Mouse (Mus musculus) left cerebral cortex, adult 11 months (tissue): ENCODE data around the gene Tlcd1.
"Not testable (repeated sequence)": the region's sequence is repeated elsewhere in the genome, so short reads cannot be mapped to it uniquely, and the experiment has no call there.

Experiments used
- DNase-seq: peaks from one replicate; pipeline ENCODE4 v3.0.0; 2022; ENCODE audit warnings: low spot score

The Tlcd1 gene

GRCm38 (mm10) chr11:78176402-78176862 lies at the start of gene Tlcd1, which contains the start of gene Nek8:
Gene Tlcd1 (plus strand): TSS chr11:78176711.
Gene Nek8 (minus strand): TSS chr11:78176675.
- DNase-seq: peak; percentile 72

GRCm38 (mm10) chr11:78126739-78127138 lies 49.8 kb upstream of the Tlcd1 start:
- DNase-seq: no peak

GRCm38 (mm10) chr11:78129458-78129857 lies 47.1 kb upstream of the Tlcd1 start:
- DNase-seq: no peak

- DNase-seq: no peak
Measured at GRCm38 (mm10) chr11:78133915-78134314, 42.6 kb upstream of the Tlcd1 start.

GRCm38 (mm10) chr11:78134344-78134743 lies 42.2 kb upstream of the Tlcd1 start:
- no peak for DNase-seq

DNA sequence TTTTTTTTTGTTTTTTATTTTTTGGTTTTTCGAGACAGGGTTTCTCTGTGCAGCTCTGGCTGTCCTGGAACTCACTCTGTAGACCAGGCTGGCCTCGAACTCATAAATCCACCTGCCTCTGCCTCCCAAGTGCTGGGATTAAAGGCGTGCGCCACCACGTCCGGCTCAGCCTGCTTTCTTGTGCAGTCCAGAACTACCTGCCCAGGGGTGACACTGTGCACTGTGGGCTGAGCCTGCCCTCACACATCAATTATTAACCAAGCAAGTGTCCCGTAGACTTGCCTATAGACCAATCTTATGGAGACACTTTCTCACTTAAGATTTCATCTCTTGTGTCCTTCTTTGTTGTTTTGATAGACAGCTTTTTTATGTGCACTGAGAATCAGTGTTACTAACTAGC lies 41.2 kb upstream of the Tlcd1 start:
- not testable (repeated sequence) for DNase-seq

GRCm38 (mm10) chr11:78136132-78136531 lies 40.4 kb upstream of the Tlcd1 start:
- DNase-seq: no peak

- DNase-seq: no peak
Measured at GRCm38 (mm10) chr11:78137584-78137983, 38.9 kb upstream of the Tlcd1 start.

DNA sequence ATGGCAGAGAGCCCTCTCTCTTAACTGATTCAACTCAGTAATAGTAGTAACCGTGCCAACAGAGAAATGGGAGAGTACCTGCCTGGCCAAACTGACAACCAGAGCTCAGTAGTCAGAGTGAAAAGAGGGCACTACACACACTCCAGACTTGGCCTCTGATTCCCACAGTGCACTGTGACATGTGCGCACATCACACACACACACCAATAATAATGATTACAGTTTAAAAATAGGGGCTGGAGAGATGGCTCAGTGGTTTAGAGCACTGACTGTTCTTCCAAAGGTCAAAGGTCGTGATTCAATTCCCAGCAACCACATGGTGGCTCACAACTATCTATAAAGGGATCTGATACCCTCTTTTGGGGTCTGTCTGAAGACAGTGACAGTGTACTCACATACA lies 38.5 kb upstream of the Tlcd1 start:
- no peak for DNase-seq

DNA sequence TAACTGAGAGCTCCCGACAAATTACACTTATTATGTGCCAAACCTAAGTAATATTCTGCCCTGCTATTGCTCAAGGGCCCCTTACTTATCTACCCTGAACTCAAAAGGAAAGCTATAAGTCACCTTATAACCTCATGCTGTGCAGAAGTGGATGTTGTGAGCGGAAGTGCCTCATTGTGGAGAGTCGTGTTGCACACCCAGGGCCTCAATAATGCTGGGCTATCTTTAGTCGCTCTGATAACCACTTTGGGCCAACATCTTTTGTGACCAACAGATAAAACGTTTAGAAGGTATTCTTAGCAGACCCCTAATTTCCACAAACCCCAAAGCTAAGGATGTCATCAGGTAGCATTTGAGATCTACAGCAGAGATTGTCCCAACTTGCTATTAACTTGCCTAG lies 35.8 kb upstream of the Tlcd1 start:
- DNase-seq: no peak

GRCm38 (mm10) chr11:78143520-78143919 lies 33.0 kb upstream of the Tlcd1 start:
- no peak for DNase-seq

DNA sequence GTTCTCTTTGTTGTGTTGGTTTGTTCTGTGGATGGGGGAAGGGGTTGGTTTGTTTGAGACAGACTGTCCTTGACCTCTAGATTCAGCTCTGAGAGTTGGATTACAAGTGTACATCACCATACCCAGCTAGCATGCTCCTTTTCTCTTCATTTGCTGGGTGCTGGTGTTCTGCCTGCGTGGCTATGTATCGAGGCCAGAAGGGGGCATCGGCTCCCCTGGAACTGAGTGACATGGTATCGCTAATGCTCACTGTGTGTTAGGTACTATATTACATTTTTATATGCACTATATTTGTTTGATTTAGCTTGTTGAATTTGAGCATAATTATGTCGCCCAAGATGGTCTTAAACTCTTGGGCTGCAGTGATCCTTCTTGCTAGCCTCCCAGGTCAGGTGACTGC lies 30.3 kb upstream of the Tlcd1 start:
- DNase-seq: no peak

GRCm38 (mm10) chr11:78146707-78147543 lies 29.6 kb upstream of the Tlcd1 start:
- DNase-seq: no peak

GRCm38 (mm10) chr11:78151161-78151560 lies 25.4 kb upstream of the Tlcd1 start:
- DNase-seq: no peak

DNA sequence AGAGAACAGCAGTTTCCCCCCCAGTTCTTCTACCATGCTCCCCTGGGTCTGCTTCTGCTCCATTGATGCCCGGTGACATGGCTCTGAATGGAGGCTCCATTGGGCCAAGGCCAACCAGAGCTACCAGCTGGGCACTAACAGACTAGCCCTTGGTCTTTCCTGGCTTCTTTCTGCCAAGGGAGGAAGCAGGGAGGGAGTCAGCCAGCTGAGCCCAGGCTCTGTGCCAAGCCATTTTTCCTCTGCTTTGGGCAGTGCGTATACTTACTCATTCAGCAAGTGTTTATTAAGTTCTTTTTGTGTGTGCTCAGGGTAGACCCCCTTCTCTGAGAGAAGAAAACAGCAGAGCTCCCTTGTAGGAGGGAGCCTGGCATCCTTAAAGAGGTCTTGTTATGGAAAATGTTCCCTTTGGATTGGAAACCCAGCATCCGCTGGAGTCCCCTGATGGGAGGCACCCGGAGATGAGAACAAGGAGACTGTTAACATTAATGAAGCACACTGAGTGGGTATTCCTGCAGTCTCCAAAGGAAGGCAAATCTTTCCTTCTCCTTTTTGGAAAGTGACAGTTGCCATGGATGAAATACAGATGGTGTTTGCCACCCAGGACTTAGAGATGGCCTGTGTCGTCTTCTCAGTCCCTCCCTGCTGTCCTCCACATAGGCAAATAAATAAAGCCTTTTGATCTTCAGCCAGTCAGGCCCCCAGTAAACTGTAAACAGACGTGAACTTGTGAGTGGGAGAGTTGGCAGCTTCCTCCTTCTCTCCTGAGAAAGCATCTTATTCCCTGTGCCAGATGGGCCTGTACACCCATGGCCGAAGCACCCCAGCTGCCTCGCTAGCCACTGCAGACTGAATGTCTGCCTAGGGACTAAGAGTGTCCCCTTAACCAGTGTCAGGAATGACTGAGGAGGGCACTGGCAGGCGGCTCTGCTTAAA lies 23.9 kb upstream of the Tlcd1 start:
- peak; percentile 82 for DNase-seq

GRCm38 (mm10) chr11:78153778-78154177 lies 22.7 kb upstream of the Tlcd1 start:
- DNase-seq: no peak

DNA sequence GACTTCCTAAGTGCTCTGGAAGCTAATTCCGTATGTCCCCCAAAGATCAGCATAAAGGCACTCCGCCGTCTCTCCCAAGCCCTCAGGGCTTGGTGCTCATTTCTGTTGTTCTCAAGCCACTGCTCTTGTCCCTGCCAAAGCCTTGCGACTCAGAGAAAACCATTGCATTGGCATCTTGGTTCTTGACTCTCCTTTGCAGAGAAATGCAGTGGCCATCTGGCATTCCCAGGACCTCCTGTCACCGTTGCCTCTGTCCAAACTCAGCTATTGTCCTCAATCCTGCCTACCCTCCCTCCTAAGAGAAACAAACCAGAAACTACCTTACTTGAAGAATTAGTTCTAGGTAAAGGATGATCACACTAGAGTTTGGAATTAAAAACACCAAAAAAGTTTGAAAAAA lies 20.8 kb upstream of the Tlcd1 start:
- no peak for DNase-seq

GRCm38 (mm10) chr11:78156156-78156699 lies 20.3 kb upstream of the Tlcd1 start:
- DNase-seq: no peak

DNA sequence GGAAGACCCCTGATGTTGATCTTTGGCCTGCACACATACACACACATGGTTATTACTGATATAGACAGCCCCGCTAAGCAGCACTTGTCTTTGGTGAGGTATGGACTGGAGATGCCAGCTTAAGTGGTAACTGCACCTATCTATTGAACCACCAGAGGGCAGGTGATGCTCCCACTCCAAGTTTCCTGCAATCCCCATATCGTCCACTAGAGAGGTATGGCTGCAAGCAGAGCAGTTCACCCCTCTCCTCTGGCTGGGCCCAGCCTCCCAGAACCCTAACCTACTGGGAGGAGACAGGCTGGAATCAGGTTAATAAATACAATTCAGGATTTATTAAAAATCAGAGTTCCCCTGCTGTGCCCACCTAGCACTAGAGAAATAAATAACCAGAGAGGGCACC lies 17.4 kb upstream of the Tlcd1 start:
- peak; percentile 78 for DNase-seq

DNA sequence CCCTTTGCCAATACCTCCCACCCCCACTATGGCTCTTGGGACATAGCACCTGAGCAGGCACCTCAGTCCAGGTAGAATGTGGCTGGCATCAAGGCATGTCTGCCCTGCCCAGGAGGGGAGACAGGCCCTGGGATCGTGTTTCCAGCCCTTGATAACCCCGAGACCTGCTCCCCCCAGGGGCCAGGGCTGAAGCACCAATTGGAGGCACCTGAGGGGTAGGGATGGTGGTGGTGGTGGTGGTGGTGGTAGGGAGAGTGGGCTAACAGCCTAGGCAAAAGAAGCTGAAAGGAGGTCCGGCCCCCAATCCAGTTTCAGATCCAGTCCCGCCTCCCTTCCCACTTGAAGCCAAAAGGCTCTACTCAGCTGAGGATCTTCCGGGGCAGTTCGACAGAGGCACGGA lies 17.0 kb upstream of the Tlcd1 start:
- no peak for DNase-seq

DNA sequence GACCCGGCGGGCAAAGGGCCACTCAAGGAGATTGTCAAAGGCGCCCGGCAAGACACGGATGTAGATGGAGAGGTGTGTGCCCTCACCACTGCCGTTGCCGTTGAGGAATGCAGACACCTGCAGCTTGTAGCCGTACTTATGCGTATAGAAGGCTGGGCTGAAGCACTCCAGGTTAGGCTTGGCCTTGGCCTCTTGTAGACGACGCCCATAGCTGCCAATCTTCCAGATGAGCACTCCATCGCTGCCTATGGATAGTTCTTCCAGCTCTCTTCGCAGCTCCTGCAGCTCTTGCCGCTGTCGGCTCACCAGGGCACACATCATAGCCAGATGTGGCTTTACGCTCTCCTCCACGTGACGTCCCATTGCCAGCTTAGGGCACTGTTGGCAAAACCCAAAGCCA lies 16.3 kb upstream of the Tlcd1 start:
- DNase-seq: no peak

- DNase-seq: no peak
Measured at GRCm38 (mm10) chr11:78160675-78161074, 15.8 kb upstream of the Tlcd1 start.

DNA sequence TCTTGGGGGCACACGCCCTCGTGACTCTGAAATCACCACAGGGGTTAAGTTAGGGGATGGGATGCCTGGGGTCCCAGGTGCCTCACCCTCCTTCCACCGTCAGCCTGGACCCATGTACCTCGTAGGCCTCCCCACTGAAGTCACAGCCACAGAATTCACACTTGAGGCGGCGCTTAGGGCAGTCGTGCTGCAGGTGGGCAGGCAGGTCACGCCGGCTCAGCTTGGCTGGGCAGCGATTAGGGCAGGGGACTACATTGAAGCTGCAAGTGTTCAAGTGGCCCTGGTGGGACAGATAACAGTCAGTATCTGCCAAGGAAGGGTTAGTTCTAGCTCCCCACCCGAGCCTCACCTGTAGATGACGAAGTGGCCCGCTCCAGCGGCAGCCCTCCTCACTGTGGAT lies 15.3 kb upstream of the Tlcd1 start:
- no peak for DNase-seq
